Mouse (Mus musculus) brain, embryonic 14.5 days (tissue): ENCODE data around the gene Tox2.

Experiments
- CTCF ChIP-seq: fragments of 200-500 bp; IDR thresholded peaks from 2 replicates; pipeline ENCODE4 v1.5.1; 2012; ENCODE audit warnings: inconsistent platforms, mild to moderate bottlenecking, moderate library complexity, borderline replicate concordance; ENCODE audit not compliant: insufficient read depth, insufficient read length; ENCODE audit errors: extremely low read depth
- POLR2A ChIP-seq: fragments of 200-500 bp; IDR thresholded peaks from 2 replicates; pipeline ENCODE4 v1.6.1; 2012; ENCODE audit warnings: mild to moderate bottlenecking, inconsistent platforms, borderline replicate concordance; ENCODE audit not compliant: poor library complexity, insufficient read depth, insufficient read length, severe bottlenecking; ENCODE audit errors: extremely low read depth

DNA sequence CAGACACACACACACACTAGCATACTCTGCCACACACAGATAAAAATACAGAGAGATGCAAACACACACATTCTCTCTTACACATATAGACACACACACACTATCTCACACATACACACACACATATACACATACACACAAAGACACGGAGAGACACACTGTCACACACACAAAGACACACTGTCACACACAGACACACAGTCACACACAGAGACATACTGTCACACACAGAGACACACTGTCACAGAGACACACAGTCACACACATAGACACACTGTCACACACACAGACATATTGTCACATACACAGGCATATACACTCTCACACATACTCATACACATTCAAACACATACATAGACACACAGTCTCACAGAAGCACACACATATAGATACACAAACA is 169.7 kb downstream of the Tox2 start:
- no peak for TF ChIP-seq CTCF
- TF ChIP-seq POLR2A: no peak
